Mouse (Mus musculus): ENCODE measurements around the gene Mrps36. TPM values are rescaled to one million over a fixed set of nuclear protein-coding genes. Genes with fewer than 3 reads are reported as not detected.
"Not testable (repeated sequence)": the region's sequence is repeated elsewhere in the genome, so short reads cannot be mapped to it uniquely, and the experiment has no call there.

Mrps36 gene
- polyA plus RNA-seq, 1 experiment from 2014 or later = 171 TPM

DNA sequence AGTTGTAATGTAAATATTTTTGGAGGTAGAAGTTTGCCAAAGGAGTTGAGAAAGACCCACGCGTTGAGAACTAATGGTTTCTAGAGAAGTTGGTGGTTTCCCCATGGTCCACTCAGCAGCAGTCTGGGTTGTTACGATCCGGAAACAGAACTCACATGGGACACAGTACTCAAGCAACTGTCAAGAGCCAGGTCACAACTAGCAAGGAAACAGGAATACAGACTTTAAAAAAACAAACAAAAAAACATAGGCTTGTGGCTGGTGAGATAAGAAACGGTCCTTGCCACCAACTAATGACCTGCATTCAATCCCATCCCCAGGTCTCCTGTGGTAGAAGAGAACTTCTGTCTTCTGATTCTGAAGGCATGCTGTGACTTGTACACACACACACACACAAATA is 6.3 kb upstream of the Mrps36 start:
- H3K4me1 ChIP-seq (ENCODE audit: control insufficient read depth, insufficient read depth, low read length) = no peaks in the 10 kb centered on the region
- no peak for ATAC-seq (ENCODE audit: insufficient number of reproducible peaks, insufficient read depth, low FRiP score, low read depth)
- H3K36me3 ChIP-seq (ENCODE audit: control insufficient read depth, insufficient read depth, low read length) = no peaks in the 10 kb centered on the region
- no peak overlapping the region for H3K4me2 ChIP-seq (replicated peaks; ENCODE audit: low read depth, low read length)
- no peak overlapping the region for H3K4me3 ChIP-seq (ENCODE audit: low read depth, low read length)
- no peak overlapping the region for H3K9ac ChIP-seq (replicated peaks; ENCODE audit: low read depth, low read length)
- H3K27me3 ChIP-seq (ENCODE audit: control insufficient read depth, insufficient read depth, low read length) = no peaks in the 10 kb centered on the region
- H3K27ac ChIP-seq (ENCODE audit: low read length) = no peak overlapping the region
- WGBS = 75% methylated on average over 5 of the region's 5 CpGs
- H3K9me3 ChIP-seq (ENCODE audit: control insufficient read depth, low read depth, low read length) = no peaks in the 10 kb centered on the region

DNA sequence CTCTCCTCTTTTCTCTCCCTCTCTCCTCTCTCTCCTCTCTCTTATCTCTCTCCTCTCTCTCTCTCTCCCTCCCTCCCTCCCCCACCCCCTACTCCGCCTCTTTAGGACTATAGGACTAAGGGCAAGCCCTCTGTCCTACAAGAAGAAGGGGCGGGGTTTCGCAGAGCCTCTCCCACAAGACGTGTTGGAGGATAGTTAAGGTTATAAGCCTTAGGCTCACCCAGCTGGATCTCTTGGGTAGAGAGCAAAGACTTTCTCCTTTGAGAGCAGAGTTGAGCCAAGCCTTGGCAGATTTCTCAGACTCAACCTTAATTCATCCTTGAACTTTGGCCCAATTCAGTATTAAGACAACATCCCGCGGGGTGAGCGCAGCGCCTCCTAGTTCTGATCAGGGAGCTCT is 4.2 kb upstream of the Mrps36 start:
- H3K36me3 ChIP-seq (ENCODE audit: control insufficient read depth, insufficient read depth, low read length) = no peaks in the 10 kb centered on the region
- no peaks in the 10 kb centered on the region for H3K9me3 ChIP-seq (ENCODE audit: control insufficient read depth, low read depth, low read length)
- WGBS = 52% methylated on average over 8 of the region's 8 CpGs
- no peak overlapping the region for H3K4me2 ChIP-seq (replicated peaks; ENCODE audit: low read depth, low read length)
- H3K4me1 ChIP-seq (ENCODE audit: control insufficient read depth, insufficient read depth, low read length) = no peaks in the 10 kb centered on the region; the same call in 1 of the 2 replicates
- no peak overlapping the region for H3K9ac ChIP-seq (replicated peaks; ENCODE audit: low read depth, low read length)
- H3K27me3 ChIP-seq (ENCODE audit: control insufficient read depth, insufficient read depth, low read length) = no peaks in the 10 kb centered on the region
- ATAC-seq (ENCODE audit: insufficient number of reproducible peaks, insufficient read depth, low FRiP score, low read depth) = no peak
- no peak overlapping the region for H3K4me3 ChIP-seq (ENCODE audit: low read depth, low read length)
- H3K27ac ChIP-seq (ENCODE audit: low read length) = no peak overlapping the region

DNA sequence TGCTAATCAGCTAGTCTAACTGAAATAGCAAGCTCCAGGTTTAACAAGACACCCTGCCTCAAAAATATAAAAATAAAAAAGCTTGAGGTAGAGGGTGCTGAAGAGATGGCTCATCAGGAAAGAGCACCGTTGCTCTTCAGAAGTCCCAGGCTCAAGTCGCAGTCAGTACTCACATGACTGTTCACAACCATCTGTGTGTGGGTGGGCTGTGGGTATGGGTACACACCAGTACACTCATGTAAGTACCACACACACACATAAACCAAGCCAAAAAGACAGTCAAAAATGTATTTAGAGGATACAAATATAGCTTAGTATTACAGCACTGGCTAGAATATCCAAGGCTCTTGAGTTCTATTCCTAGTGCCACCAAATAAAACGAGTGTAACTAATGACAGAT is 1.6 kb upstream of the Mrps36 start:
- no peaks in the 10 kb centered on the region for H3K27me3 ChIP-seq (ENCODE audit: control insufficient read depth, insufficient read depth, low read length)
- H3K4me3 ChIP-seq (ENCODE audit: low read depth, low read length) = no peak overlapping the region
- H3K27ac ChIP-seq (ENCODE audit: low read length) = no peak overlapping the region
- no peaks in the 10 kb centered on the region for H3K36me3 ChIP-seq (ENCODE audit: control insufficient read depth, insufficient read depth, low read length)
- peaks cover 7% of the 10 kb centered on the region for H3K4me1 ChIP-seq (ENCODE audit: control insufficient read depth, insufficient read depth, low read length)
- WGBS = 86% methylated on average over 3 of the region's 3 CpGs
- H3K9me3 ChIP-seq (ENCODE audit: control insufficient read depth, low read depth, low read length) = no peaks in the 10 kb centered on the region
- ATAC-seq (ENCODE audit: insufficient number of reproducible peaks, insufficient read depth, low FRiP score, low read depth) = no peak
- H3K9ac ChIP-seq (replicated peaks; ENCODE audit: low read depth, low read length) = no peak overlapping the region
- H3K4me2 ChIP-seq (replicated peaks; ENCODE audit: low read depth, low read length) = no peak overlapping the region

DNA sequence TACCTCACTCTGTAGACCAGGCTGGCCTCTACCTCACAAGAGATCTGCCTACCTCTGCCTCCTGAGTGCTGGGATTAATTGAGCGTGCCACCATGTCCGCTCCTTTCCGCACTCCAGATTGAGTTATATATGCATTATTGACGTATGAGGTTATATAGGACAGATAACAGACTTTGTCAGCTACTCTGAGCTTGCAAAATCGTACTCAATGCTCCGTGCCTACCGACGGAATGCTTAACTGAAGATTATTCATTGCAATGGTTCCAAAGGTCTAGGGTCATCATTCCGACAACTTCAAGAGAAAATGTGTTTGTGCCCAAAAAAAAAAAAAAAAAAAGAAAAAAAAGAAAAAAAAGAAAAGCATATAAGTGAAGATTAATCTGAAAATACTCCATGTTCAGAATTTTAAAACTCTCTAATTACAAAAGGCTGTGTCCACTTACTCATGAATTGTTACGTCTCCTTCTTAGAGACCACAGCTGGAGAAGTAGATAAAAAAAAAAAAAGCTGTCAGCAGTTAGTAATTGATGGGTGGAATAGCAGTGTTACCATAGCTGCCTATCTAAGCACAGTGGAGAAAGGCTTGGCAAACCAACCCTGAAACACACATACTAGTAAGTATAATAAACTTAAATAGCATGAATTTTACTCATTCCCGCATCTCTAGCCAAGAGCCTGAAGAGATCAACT is 968 bp downstream of the Mrps36 start:
- no peaks in the 10 kb centered on the region for H3K9me3 ChIP-seq (ENCODE audit: control insufficient read depth, low read depth, low read length)
- peak overlapping the region; percentile 59 for H3K4me2 ChIP-seq (replicated peaks; ENCODE audit: low read depth, low read length)
- H3K27me3 ChIP-seq (ENCODE audit: control insufficient read depth, insufficient read depth, low read length) = no peaks in the 10 kb centered on the region
- H3K4me3 ChIP-seq (ENCODE audit: low read depth, low read length) = peak overlapping the region; percentile 85
- H3K27ac ChIP-seq (ENCODE audit: low read length) = peak overlapping the region; percentile 96
- WGBS = 46% methylated on average over 11 of the region's 11 CpGs
- H3K4me1 ChIP-seq (ENCODE audit: control insufficient read depth, insufficient read depth, low read length) = peaks cover 7% of the 10 kb centered on the region
- no peak overlapping the region for H3K9ac ChIP-seq (replicated peaks; ENCODE audit: low read depth, low read length)
- no peaks in the 10 kb centered on the region for H3K36me3 ChIP-seq (ENCODE audit: control insufficient read depth, insufficient read depth, low read length)
- peak; percentile 40 for ATAC-seq (ENCODE audit: insufficient number of reproducible peaks, insufficient read depth, low FRiP score, low read depth)

DNA sequence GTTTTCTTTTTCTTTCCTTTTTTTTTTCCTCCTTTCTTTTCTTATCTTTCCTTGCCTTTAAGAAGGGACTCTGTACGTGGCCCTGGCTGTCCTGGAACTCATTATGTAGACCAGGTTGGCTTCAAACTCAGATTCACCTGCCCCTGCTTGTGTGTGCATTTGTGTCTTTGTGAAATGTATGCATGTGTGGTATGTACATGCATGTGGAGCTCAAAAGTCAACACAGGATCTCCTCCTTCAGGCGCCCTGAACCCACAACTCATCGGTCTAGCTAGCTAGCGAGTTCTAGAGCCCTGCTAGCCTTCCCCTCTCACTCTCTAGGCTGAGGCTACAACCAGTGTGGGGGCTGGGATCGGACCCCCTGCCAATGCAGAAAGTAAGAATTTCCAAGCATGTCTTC is 1.6 kb downstream of the Mrps36 start:
- Histone ChIP-seq H3K9ac (replicated peaks; ENCODE audit: low read depth, low read length) (no peak overlapping the region), H3K36me3 (ENCODE audit: control insufficient read depth, insufficient read depth, low read length) (peaks cover 3% of the 10 kb centered on the region; the same call in 1 of the 2 replicates), H3K27me3 (ENCODE audit: control insufficient read depth, insufficient read depth, low read length) (no peaks in the 10 kb centered on the region), H3K27ac (ENCODE audit: low read length) (no peak overlapping the region), H3K4me1 (ENCODE audit: control insufficient read depth, insufficient read depth, low read length) (peaks cover 7% of the 10 kb centered on the region), H3K9me3 (ENCODE audit: control insufficient read depth, low read depth, low read length) (no peaks in the 10 kb centered on the region), H3K4me3 (ENCODE audit: low read depth, low read length) (no peak overlapping the region), H3K4me2 (replicated peaks; ENCODE audit: low read depth, low read length) (0 out of 2 replicates have a peak overlapping the region, but pooled peaks have one; percentile 59)
- ATAC-seq (ENCODE audit: insufficient number of reproducible peaks, insufficient read depth, low FRiP score, low read depth) = no peak
- 75% methylated on average over 5 of the region's 5 CpGs for WGBS

DNA sequence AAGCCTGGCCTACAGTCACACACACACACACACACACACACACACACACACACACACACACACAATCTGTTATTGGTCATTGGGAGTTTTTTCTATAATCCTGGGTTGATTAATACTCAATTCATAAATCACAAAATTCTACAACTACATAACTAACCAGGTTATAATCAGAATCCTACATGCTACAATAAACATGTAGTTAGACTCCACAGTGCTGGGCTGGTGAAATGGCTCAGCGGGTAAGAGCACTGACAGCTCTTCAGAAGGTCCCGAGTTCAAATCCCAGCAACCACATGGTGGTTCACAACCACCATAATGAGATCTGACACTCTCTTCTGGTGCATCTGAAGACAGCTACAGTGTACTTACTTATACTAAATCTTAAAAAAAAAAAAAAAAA is 11.7 kb downstream of the Mrps36 start:
- no peak overlapping the region for H3K9ac ChIP-seq (replicated peaks; ENCODE audit: low read depth, low read length)
- ATAC-seq (ENCODE audit: insufficient number of reproducible peaks, insufficient read depth, low FRiP score, low read depth) = no peak
- no peaks in the 10 kb centered on the region for H3K9me3 ChIP-seq (ENCODE audit: control insufficient read depth, low read depth, low read length)
- H3K4me2 ChIP-seq (replicated peaks; ENCODE audit: low read depth, low read length) = no peak overlapping the region
- no peak overlapping the region for H3K4me3 ChIP-seq (ENCODE audit: low read depth, low read length)
- no peaks in the 10 kb centered on the region for H3K27me3 ChIP-seq (ENCODE audit: control insufficient read depth, insufficient read depth, low read length)
- H3K4me1 ChIP-seq (ENCODE audit: control insufficient read depth, insufficient read depth, low read length) = peaks cover 5% of the 10 kb centered on the region; the same call in 1 of the 2 replicates
- peaks cover 5% of the 10 kb centered on the region for H3K36me3 ChIP-seq (ENCODE audit: control insufficient read depth, insufficient read depth, low read length)
- 91% methylated on average over 2 of the region's 2 CpGs for WGBS
- no peak overlapping the region for H3K27ac ChIP-seq (ENCODE audit: low read length)

DNA sequence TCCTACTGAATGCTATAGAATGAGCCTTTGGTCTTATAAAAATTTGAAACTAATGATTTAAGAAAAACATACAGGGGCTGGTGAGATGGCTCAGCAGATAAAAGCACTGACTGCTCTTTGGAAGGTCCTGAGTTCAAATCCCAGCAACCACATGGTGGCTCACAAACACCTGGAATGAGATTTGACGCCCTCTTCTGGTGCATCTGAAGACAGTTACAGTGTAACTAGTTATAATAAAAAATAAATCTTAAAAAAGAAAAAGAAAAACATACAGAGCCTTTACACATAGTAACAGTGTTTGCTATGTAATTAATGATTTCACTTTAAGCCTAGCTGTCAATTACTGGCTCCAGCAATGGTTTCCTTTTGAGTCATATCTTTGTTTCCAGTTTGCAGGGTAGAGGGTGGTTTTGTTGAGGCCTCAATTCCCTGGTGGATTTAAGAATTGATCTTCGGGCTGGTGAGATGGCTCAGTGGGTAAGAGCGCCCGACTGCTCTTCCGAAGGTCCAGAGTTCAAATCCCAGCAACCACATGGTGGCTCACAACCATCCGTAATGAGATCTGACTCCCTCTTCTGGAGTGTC is 12.9 kb downstream of the Mrps36 start:
- not testable (repeated sequence) for H3K4me3 ChIP-seq (ENCODE audit: low read depth, low read length); H3K9ac ChIP-seq (replicated peaks; ENCODE audit: low read depth, low read length); H3K4me1 ChIP-seq (ENCODE audit: control insufficient read depth, insufficient read depth, low read length); H3K9me3 ChIP-seq (ENCODE audit: control insufficient read depth, low read depth, low read length); H3K27me3 ChIP-seq (ENCODE audit: control insufficient read depth, insufficient read depth, low read length); ATAC-seq (ENCODE audit: insufficient number of reproducible peaks, insufficient read depth, low FRiP score, low read depth); H3K36me3 ChIP-seq (ENCODE audit: control insufficient read depth, insufficient read depth, low read length)
- 86% methylated on average over 5 of the region's 6 CpGs for WGBS
- Histone ChIP-seq H3K4me2 (replicated peaks; ENCODE audit: low read depth, low read length) (peak overlapping the region; percentile 57), H3K27ac (ENCODE audit: low read length) (peak overlapping the region; percentile 48; the same call in 1 of the 2 replicates)

DNA sequence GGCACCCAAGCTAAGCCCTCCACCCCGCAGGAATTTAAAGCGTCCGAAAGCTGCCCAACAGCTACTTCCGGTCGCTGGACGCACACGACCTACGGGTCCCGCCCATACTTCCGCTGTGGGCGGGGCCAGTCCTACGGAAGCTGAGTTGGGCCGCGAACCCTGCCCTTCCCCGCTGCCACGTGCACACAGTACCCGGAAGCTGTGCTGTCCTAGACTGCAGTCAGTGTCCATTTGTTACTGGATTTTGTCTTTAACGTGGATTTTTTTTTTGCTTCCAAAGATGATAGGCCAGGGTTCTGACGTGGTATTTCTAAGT is 13.6 kb downstream of the Mrps36 start, which contains the start of gene Cdk7:
Gene Cdk7 (minus strand): TSS at position 79 of the 316 bp plus-strand sequence.
- WGBS = 0% methylated on average over 19 of the region's 19 CpGs

More for the DNA sequence above, 13.6 kb downstream of the Mrps36 start, which contains the start of gene Cdk7:
- no peaks in the 10 kb centered on the region for H3K27me3 ChIP-seq (ENCODE audit: control insufficient read depth, insufficient read depth, low read length)
- H3K9me3 ChIP-seq (ENCODE audit: control insufficient read depth, low read depth, low read length) = no peaks in the 10 kb centered on the region
- H3K36me3 ChIP-seq (ENCODE audit: control insufficient read depth, insufficient read depth, low read length) = peaks cover 10% of the 10 kb centered on the region
- peak; percentile 98 for ATAC-seq (ENCODE audit: insufficient number of reproducible peaks, insufficient read depth, low FRiP score, low read depth)
- peak within 1 kb of the TSS; percentile 92 for H3K4me3 ChIP-seq (ENCODE audit: low read depth, low read length)
- peak within 1 kb of the TSS; percentile 93 for H3K27ac ChIP-seq (ENCODE audit: low read length)
- peaks cover 5% of the 10 kb centered on the region; the same call in 1 of the 2 replicates for H3K4me1 ChIP-seq (ENCODE audit: control insufficient read depth, insufficient read depth, low read length)
- peak within 1 kb of the TSS; percentile 89 for H3K9ac ChIP-seq (replicated peaks; ENCODE audit: low read depth, low read length)
- H3K4me2 ChIP-seq (replicated peaks; ENCODE audit: low read depth, low read length) = peak within 1 kb of the TSS; percentile 57

All from stomach, embryonic 14.5 days (tissue).